ENCODE assay signal across 8 mouse cellular contexts in genomic region chr17:57250461-57251160, GRCm38 (mm10). TPM values are rescaled to one million over a fixed set of nuclear protein-coding genes. Genes with fewer than 3 reads are reported as not detected.
A peak's percentile ranks its signal among the peaks of the same experiment; 100 is the strongest.
DNase-seq lines count a peak whose midpoint lies in the region; ATAC-seq and TF ChIP-seq lines count a peak whose summit lies in the region.

No protein-coding gene starts in this region.

- TF ChIP-seq CTCF in lung, postnatal 0 days (IDR thresholded peaks at IDR 0.05) = no peak; the same call in 1 of the 2 replicates

- no peaks in the 10 kb centered on the region for H3K27me3 ChIP-seq in embryonic facial prominence, embryonic 11.5 days (ENCODE audit: control insufficient read depth, insufficient read depth, low read length)
- H3K27me3 ChIP-seq in heart, embryonic 12.5 days (replicated peaks) = no peaks in the 10 kb centered on the region
- no peaks in the 10 kb centered on the region for H3K27me3 ChIP-seq in kidney, embryonic 15.5 days
- H3K27me3 ChIP-seq in lung, postnatal 0 days (replicated peaks; ENCODE audit: insufficient read depth, low read length) = no peaks in the 10 kb centered on the region
- no peaks in the 10 kb centered on the region for H3K27me3 ChIP-seq in stomach, embryonic 16.5 days (ENCODE audit: control insufficient read depth, insufficient read depth, low read length)

- no peaks in the 10 kb centered on the region for H3K9me3 ChIP-seq in embryonic facial prominence, embryonic 11.5 days (replicated peaks; ENCODE audit: control insufficient read depth, low read length)
- no peaks in the 10 kb centered on the region for H3K9me3 ChIP-seq in heart, embryonic 12.5 days (replicated peaks)
- H3K9me3 ChIP-seq in kidney, embryonic 15.5 days (replicated peaks) = no peaks in the 10 kb centered on the region
- H3K9me3 ChIP-seq in lung, postnatal 0 days (ENCODE audit: low read length) = no peaks in the 10 kb centered on the region
- no peaks in the 10 kb centered on the region for H3K9me3 ChIP-seq in stomach, embryonic 16.5 days (replicated peaks; ENCODE audit: control insufficient read depth, low read length)

- peaks cover 4% of the 10 kb centered on the region for H3K4me1 ChIP-seq in embryonic facial prominence, embryonic 11.5 days (ENCODE audit: control insufficient read depth, insufficient read depth, low read length)
- H3K4me1 ChIP-seq in heart, embryonic 12.5 days (replicated peaks) = peaks cover 17% of the 10 kb centered on the region
- H3K4me1 ChIP-seq in kidney, embryonic 15.5 days = peaks cover 32% of the 10 kb centered on the region
- 0 out of 2 replicates have a peak, but pooled peaks cover 11% of the 10 kb centered on the region for H3K4me1 ChIP-seq in lung, postnatal 0 days (ENCODE audit: insufficient read depth, low read depth, low read length)
- peaks cover 26% of the 10 kb centered on the region for H3K4me1 ChIP-seq in stomach, embryonic 16.5 days (ENCODE audit: control insufficient read depth, insufficient read depth, low read length)

- peak overlapping the region; percentile 92 for H3K4me2 ChIP-seq in embryonic facial prominence, embryonic 11.5 days (ENCODE audit: low read depth, low read length)
- H3K4me2 ChIP-seq in heart, embryonic 12.5 days = peak overlapping the region; percentile 87
- H3K4me2 ChIP-seq in kidney, embryonic 15.5 days = peak overlapping the region; percentile 94
- peak overlapping the region; percentile 90 for H3K4me2 ChIP-seq in lung, postnatal 0 days (replicated peaks; ENCODE audit: low read depth, low read length)
- peak overlapping the region; percentile 95 for H3K4me2 ChIP-seq in stomach, embryonic 16.5 days (ENCODE audit: low read depth, low read length)

- peak overlapping the region; percentile 77 for H3K4me3 ChIP-seq in embryonic facial prominence, embryonic 11.5 days (ENCODE audit: low read depth, low read length)
- H3K4me3 ChIP-seq in heart, embryonic 12.5 days = peak overlapping the region; percentile 66
- H3K4me3 ChIP-seq in kidney, embryonic 15.5 days (replicated peaks) = peak overlapping the region; percentile 74
- H3K4me3 ChIP-seq in lung, postnatal 0 days (ENCODE audit: low read depth, low read length) = peak overlapping the region; percentile 80
- H3K4me3 ChIP-seq in stomach, embryonic 16.5 days (replicated peaks; ENCODE audit: low read length) = peak overlapping the region; percentile 87

- ATAC-seq in embryonic facial prominence, embryonic 11.5 days (replicated peaks; ENCODE audit: insufficient number of reproducible peaks, low FRiP score, low TSS enrichment, low read depth) = no peak
- no peak for ATAC-seq in heart, embryonic 12.5 days (ENCODE audit: insufficient number of reproducible peaks, low FRiP score)
- ATAC-seq in kidney, embryonic 15.5 days (replicated peaks; ENCODE audit: low FRiP score) = no peak
- ATAC-seq in lung, postnatal 0 days = no peak
- no peak for ATAC-seq in stomach, embryonic 16.5 days (ENCODE audit: insufficient read depth, low FRiP score)

- TF ChIP-seq EP300 in lung, postnatal 0 days (IDR thresholded peaks at IDR 0.05) = no peak

- no peaks in the 10 kb centered on the region; the same call in 1 of the 2 replicates for H3K36me3 ChIP-seq in embryonic facial prominence, embryonic 11.5 days (replicated peaks; ENCODE audit: control insufficient read depth, insufficient read depth, low read depth, low read length)
- peaks cover 28% of the 10 kb centered on the region for H3K36me3 ChIP-seq in heart, embryonic 12.5 days
- H3K36me3 ChIP-seq in kidney, embryonic 15.5 days = peaks cover 27% of the 10 kb centered on the region
- H3K36me3 ChIP-seq in lung, postnatal 0 days (ENCODE audit: insufficient read depth, low read length) = peaks cover 15% of the 10 kb centered on the region; the same call in 1 of the 2 replicates
- peaks cover 15% of the 10 kb centered on the region for H3K36me3 ChIP-seq in stomach, embryonic 16.5 days (ENCODE audit: control insufficient read depth, insufficient read depth, low read length)

- DNase-seq in retina, postnatal 1 day = peak; percentile 28
- no peak for DNase-seq in retina, embryonic 14.5 days (ENCODE audit: low spot score)
- DNase-seq in embryonic facial prominence, embryonic 11.5 days (ENCODE audit: low spot score) = peak; percentile 40
- DNase-seq in lung, postnatal 0 days (ENCODE audit: low spot score) = peak; percentile 72
- no peak for DNase-seq in right cerebral cortex, adult 18-20 months

- peak overlapping the region; percentile 74 for H3K9ac ChIP-seq in embryonic facial prominence, embryonic 11.5 days (replicated peaks; ENCODE audit: low read length)
- H3K9ac ChIP-seq in heart, embryonic 12.5 days = peak overlapping the region; percentile 80
- peak overlapping the region; percentile 73 for H3K9ac ChIP-seq in kidney, embryonic 15.5 days
- H3K9ac ChIP-seq in lung, postnatal 0 days (replicated peaks; ENCODE audit: low read depth) = peak overlapping the region; percentile 70
- H3K9ac ChIP-seq in stomach, embryonic 16.5 days (ENCODE audit: low read length) = peak overlapping the region; percentile 85

- WGBS in embryonic facial prominence, embryonic 11.5 days = 2% methylated on average over 33 of the region's 33 CpGs
- 1% methylated on average over 33 of the region's 33 CpGs for WGBS in heart, embryonic 12.5 days
- 1% methylated on average over 33 of the region's 33 CpGs for WGBS in kidney, embryonic 15.5 days
- 2% methylated on average over 33 of the region's 33 CpGs for WGBS in lung, postnatal 0 days
- WGBS in stomach, embryonic 16.5 days = 3% methylated on average over 33 of the region's 33 CpGs

- H3K27ac ChIP-seq in embryonic facial prominence, embryonic 11.5 days (replicated peaks; ENCODE audit: low read depth, low read length) = peak overlapping the region; percentile 28; the same call in 1 of the 2 replicates
- peak overlapping the region; percentile 9; the same call in 1 of the 2 replicates for H3K27ac ChIP-seq in heart, embryonic 12.5 days (ENCODE audit: poor library complexity, severe bottlenecking)
- peak overlapping the region; percentile 88 for H3K27ac ChIP-seq in kidney, embryonic 15.5 days
- H3K27ac ChIP-seq in lung, postnatal 0 days (ENCODE audit: low read length) = peak overlapping the region; percentile 88
- H3K27ac ChIP-seq in stomach, embryonic 16.5 days (ENCODE audit: low read length) = peak overlapping the region; percentile 89

RNA-seq across cellular contexts. Expression of gene Trip10, which starts 1.4 kb away (rescaled TPM):
- 25.3 and 27.2 TPM in 2 replicates for polyA plus RNA-seq in embryonic facial prominence, embryonic 11.5 days (2014; fragmentation: Nextera tagmentation; extraction: Ambion mirVana)
- polyA plus RNA-seq in heart, embryonic 12.5 days (2016; fragmentation: Nextera tagmentation; extraction: Ambion mirVana) = 41.6 and 45.4 TPM in 2 replicates
- 44.5 and 47.5 TPM in 2 replicates for polyA plus RNA-seq in kidney, embryonic 15.5 days (2015; fragmentation: Nextera tagmentation; extraction: Ambion mirVana)
- 46.4 and 58.9 TPM in 2 replicates for polyA plus RNA-seq in lung, postnatal 0 days (2015; fragmentation: Nextera tagmentation; extraction: Ambion mirVana)
- 45.4 and 46.9 TPM in 2 replicates for polyA plus RNA-seq in stomach, embryonic 16.5 days (2015; fragmentation: Nextera tagmentation; extraction: Ambion mirVana)

RNA-seq across cellular contexts. Expression of gene Gpr108, which starts 2.4 kb away (rescaled TPM):
- 26.9 and 27.6 TPM in 2 replicates for polyA plus RNA-seq in embryonic facial prominence, embryonic 11.5 days (2014; fragmentation: Nextera tagmentation; extraction: Ambion mirVana)
- polyA plus RNA-seq in heart, embryonic 12.5 days (2016; fragmentation: Nextera tagmentation; extraction: Ambion mirVana) = 24.9 and 27.4 TPM in 2 replicates
- 35.6 and 39.5 TPM in 2 replicates for polyA plus RNA-seq in kidney, embryonic 15.5 days (2015; fragmentation: Nextera tagmentation; extraction: Ambion mirVana)
- polyA plus RNA-seq in lung, postnatal 0 days (2015; fragmentation: Nextera tagmentation; extraction: Ambion mirVana) = 48.4 and 48.8 TPM in 2 replicates
- polyA plus RNA-seq in stomach, embryonic 16.5 days (2015; fragmentation: Nextera tagmentation; extraction: Ambion mirVana) = 50.0 and 52.0 TPM in 2 replicates

RNA-seq across cellular contexts. Expression of gene C3, which starts 22.7 kb away (rescaled TPM):
- 0.35 and 0.46 TPM in 2 replicates for polyA plus RNA-seq in embryonic facial prominence, embryonic 11.5 days (2014; fragmentation: Nextera tagmentation; extraction: Ambion mirVana)
- polyA plus RNA-seq in heart, embryonic 12.5 days (2016; fragmentation: Nextera tagmentation; extraction: Ambion mirVana) = 0.87 and 2.6 TPM in 2 replicates
- polyA plus RNA-seq in kidney, embryonic 15.5 days (2015; fragmentation: Nextera tagmentation; extraction: Ambion mirVana) = 2.3 and 5.4 TPM in 2 replicates
- polyA plus RNA-seq in lung, postnatal 0 days (2015; fragmentation: Nextera tagmentation; extraction: Ambion mirVana) = 50.2 and 55.0 TPM in 2 replicates
- 17.0 and 19.5 TPM in 2 replicates for polyA plus RNA-seq in stomach, embryonic 16.5 days (2015; fragmentation: Nextera tagmentation; extraction: Ambion mirVana)

RNA-seq across cellular contexts. Expression of gene Vav1, which starts 28.3 kb away (rescaled TPM):
- 2.3 and 2.7 TPM in 2 replicates for polyA plus RNA-seq in embryonic facial prominence, embryonic 11.5 days (2014; fragmentation: Nextera tagmentation; extraction: Ambion mirVana)
- 1.6 and 1.7 TPM in 2 replicates for polyA plus RNA-seq in heart, embryonic 12.5 days (2016; fragmentation: Nextera tagmentation; extraction: Ambion mirVana)
- 1.7 and 1.8 TPM in 2 replicates for polyA plus RNA-seq in kidney, embryonic 15.5 days (2015; fragmentation: Nextera tagmentation; extraction: Ambion mirVana)
- 4.8 and 5.4 TPM in 2 replicates for polyA plus RNA-seq in lung, postnatal 0 days (2015; fragmentation: Nextera tagmentation; extraction: Ambion mirVana)
- 3.9 and 5.8 TPM in 2 replicates for polyA plus RNA-seq in stomach, embryonic 16.5 days (2015; fragmentation: Nextera tagmentation; extraction: Ambion mirVana)

RNA-seq across cellular contexts. Expression of gene Tnfsf14, which starts 56.6 kb away (rescaled TPM):
- 0.25 TPM in 1 of 2 replicates, not detected in the other for polyA plus RNA-seq in embryonic facial prominence, embryonic 11.5 days (2014; fragmentation: Nextera tagmentation; extraction: Ambion mirVana)
- polyA plus RNA-seq in heart, embryonic 12.5 days (2016; fragmentation: Nextera tagmentation; extraction: Ambion mirVana) = 0.11 and 0.46 TPM in 2 replicates
- polyA plus RNA-seq in kidney, embryonic 15.5 days (2015; fragmentation: Nextera tagmentation; extraction: Ambion mirVana) = 0.08 TPM in 1 of 2 replicates, not detected in the other
- polyA plus RNA-seq in lung, postnatal 0 days (2015; fragmentation: Nextera tagmentation; extraction: Ambion mirVana) = 0.50 and 0.73 TPM in 2 replicates
- 0.31 and 0.53 TPM in 2 replicates for polyA plus RNA-seq in stomach, embryonic 16.5 days (2015; fragmentation: Nextera tagmentation; extraction: Ambion mirVana)

Comparison
In these comparisons a context has a peak if more than half of its experiments do, and no peak if none do; other contexts are left out.
1. DNase-seq: peak in retina, postnatal 1 day (single experiment), embryonic facial prominence, embryonic 11.5 days (single experiment) and lung, postnatal 0 days (single experiment); none in retina, embryonic 14.5 days (single experiment) and right cerebral cortex, adult 18-20 months (single experiment).
2. H3K27ac ChIP-seq: peak in every context shown above with its lines; median percentile 89 in stomach, embryonic 16.5 days; 88 in kidney, embryonic 15.5 days; 88 in lung, postnatal 0 days; 28 in embryonic facial prominence, embryonic 11.5 days; 9 in heart, embryonic 12.5 days.
3. Peak in every context shown above with its lines, with median percentiles within 50 percentile points of each other: H3K4me2 ChIP-seq, H3K4me3 ChIP-seq and H3K9ac ChIP-seq.